Mouse (Mus musculus): Measurements from ENCODE around the gene Gm17361.
"Not testable (repeated sequence)": the region's sequence is repeated elsewhere in the genome, so short reads cannot be mapped to it uniquely, and the experiment has no call there.

The Gm17361 gene

GRCm38 (mm10) chrX:125003863-125004262 lies at the start of gene Gm17361:
Gene Gm17361 (plus strand): TSS chrX:125004163.
- DNase-seq (ENCODE audit: low spot score): not testable (repeated sequence)
